Mouse (Mus musculus) liver, embryonic 14.5 days (tissue): Measurements from ENCODE around the gene Tmem132e. TPM values are rescaled to one million over a fixed set of nuclear protein-coding genes. Genes with fewer than 3 reads are reported as not detected.

Experiments used
- ATAC-seq: fragments of 200-750 bp; cut with Nextera tagmentation; 2 replicates; pipeline ENCODE4 v1.8.0; 2017; ENCODE audit warnings: moderate number of reproducible peaks, mild to moderate bottlenecking, moderate library complexity; ENCODE audit not compliant: insufficient read depth
- DNase-seq, 3 experiments: peaks; one replicate each; pipeline ENCODE4 v3.0.0-alpha.2; 2012 to 2013; ENCODE audit warnings: low read depth in 3 of 3, low spot score in 3 of 3
- H3K27ac ChIP-seq: fragments of 300-500 bp; sonication (generic); 2 replicates; pipeline ENCODE4 v1.5.1; 2014; ENCODE audit warnings: moderate library complexity, mild to moderate bottlenecking, control low read depth, inconsistent platforms
- H3K27me3 ChIP-seq: fragments of 300-500 bp; sonication (generic); 2 replicates; pipeline ENCODE4 v1.6.1; 2014; ENCODE audit warnings: mild to moderate bottlenecking, low read length, moderate library complexity; ENCODE audit not compliant: control insufficient read depth, insufficient read depth
- H3K36me3 ChIP-seq: fragments of 300-500 bp; sonication (generic); replicated peaks from 2 replicates; pipeline ENCODE4 v1.6.1; 2014; ENCODE audit warnings: low read depth; ENCODE audit not compliant: control insufficient read depth, insufficient read depth
- H3K4me1 ChIP-seq, 2 experiments: fragments of 200-500 bp in 1 of 2; fragments of 300-500 bp in 1 of 2; sonication (generic) in 1 of 2; replicated peaks; 2 replicates each; pipeline ENCODE4 v1.6.1; 2012 to 2014; ENCODE audit warnings: antibody characterized with exemption in 1 of 2, inconsistent platforms in 1 of 2, low read length in 1 of 2; ENCODE audit not compliant: control insufficient read depth in 2 of 2, insufficient read depth in 2 of 2
- H3K4me2 ChIP-seq: fragments of 300-500 bp; sonication (generic); 2 replicates; pipeline ENCODE4 v1.6.1; 2014; ENCODE audit warnings: low read depth, mild to moderate bottlenecking, control low read depth, moderate library complexity
- H3K4me3 ChIP-seq, 2 experiments: fragments of 200-500 bp in 1 of 2; fragments of 300-500 bp in 1 of 2; sonication (generic) in 1 of 2; 2 replicates each; pipeline ENCODE4 v1.5.1; 2012 to 2014; ENCODE audit warnings: low read depth in 2 of 2, low read length in 2 of 2, mild to moderate bottlenecking in 2 of 2, control low read depth in 1 of 2, inconsistent platforms in 1 of 2, moderate library complexity in 1 of 2; ENCODE audit not compliant: insufficient read depth in 1 of 2
- H3K9ac ChIP-seq: fragments of 300-500 bp; sonication (generic); replicated peaks from 2 replicates; pipeline ENCODE4 v1.6.1; 2014; ENCODE audit warnings: mild to moderate bottlenecking, control low read depth, moderate library complexity
- H3K9me3 ChIP-seq: fragments of 300-500 bp; sonication (generic); 2 replicates; pipeline ENCODE4 v1.6.1; 2016; ENCODE audit warnings: low read length, mixed read lengths; ENCODE audit not compliant: control insufficient read depth
- CTCF ChIP-seq: IDR thresholded peaks from 2 replicates; pipeline ENCODE4 v1.5.1; 2016; ENCODE audit warnings: antibody characterized with exemption, low read depth, control low read depth
- EP300 ChIP-seq: IDR thresholded peaks from 2 replicates; pipeline ENCODE4 v1.6.1; 2016; ENCODE audit warnings: antibody characterized with exemption, low read depth
- WGBS: fragments of 180-500 bp; shearing (Covaris S2); extraction: QIAGEN DNeasy Blood & Tissue Kit; methylation state at CpG from one replicate; pipeline ENCODE4 v1.1.7; 2014; ENCODE audit not compliant: insufficient replicate concordance; 5-methylcytosine and 5-hydroxymethylcytosine counted together
- polyA plus RNA-seq, 2 experiments: library from polyadenylated mRNA; depleted of rRNA in 1 of 2; stranded (reverse) in 1 of 2; unstranded in 1 of 2; fragments of >200 nt; fragmentation: Nextera tagmentation in 1 of 2; extraction: Ambion mirVana in 1 of 2; gene quantifications; 2 replicates each; pipeline versions ENCODE4 v1.2.1 to v1.2.3; 2012 to 2014

The Tmem132e gene
- polyA plus RNA-seq (2012; rRNA removed): 0.22 and 0.26 TPM in 2 replicates
- polyA plus RNA-seq (2014; fragmentation: Nextera tagmentation; extraction: Ambion mirVana): 0.09 and 0.18 TPM in 2 replicates

- DNase-seq: no peak
- Histone ChIP-seq H3K27me3 (peaks cover 57% of the 10 kb centered on the region), H3K4me1 (no peaks in the 10 kb centered on the region), H3K36me3 (no peaks in the 10 kb centered on the region), H3K4me2 (peak within 1 kb of the TSS; percentile 32), H3K4me3 (peak within 1 kb of the TSS in 1 of 2 experiments; percentile 26; a peak in 2 of 4 replicates), H3K27ac (no peak within 1 kb of the TSS), H3K9ac (no peak within 1 kb of the TSS), H3K9me3 (no peaks in the 10 kb centered on the region)
- TF ChIP-seq CTCF: no peak
- no peak for TF ChIP-seq EP300
- ATAC-seq: no peak
- WGBS: 1% methylated on average over 80 of the region's 88 CpGs
Measured at GRCm38 (mm10) chr11:82388371-82389313, at the start of gene Tmem132e. Tmem132e (plus strand) TSS chr11:82388900.

GRCm38 (mm10) chr11:82339921-82340401 is 48.7 kb upstream of the Tmem132e start:
- no peak overlapping the region for H3K4me3 ChIP-seq
- 3% methylated on average over 7 of the region's 7 CpGs for WGBS
- no peak for DNase-seq
- no peak overlapping the region for H3K4me2 ChIP-seq
- H3K9me3 ChIP-seq: no peaks in the 10 kb centered on the region
- ATAC-seq: 0 out of 2 replicates have a peak, but pooled peaks have one; percentile 50
- no peaks in the 10 kb centered on the region for H3K27me3 ChIP-seq
- no peak overlapping the region for H3K27ac ChIP-seq
- no peaks in the 10 kb centered on the region for H3K36me3 ChIP-seq
- TF ChIP-seq CTCF (no peak), EP300 (no peak)
- H3K9ac ChIP-seq: no peak overlapping the region
- H3K4me1 ChIP-seq: 0 out of 4 replicates have a peak, but pooled peaks cover 0 to 5% of the 10 kb centered on the region in 2 experiments

GRCm38 (mm10) chr11:82340416-82340815 is 48.3 kb upstream of the Tmem132e start:
- ATAC-seq (no peak), DNase-seq (no peak)
- no peak for TF ChIP-seq CTCF
- TF ChIP-seq EP300: no peak
- H3K4me2 ChIP-seq: no peak overlapping the region
- 0 out of 4 replicates have a peak, but pooled peaks cover 0 to 5% of the 10 kb centered on the region in 2 experiments for H3K4me1 ChIP-seq
- WGBS: 16% methylated on average over 6 of the region's 6 CpGs
- no peaks in the 10 kb centered on the region for H3K9me3 ChIP-seq
- H3K9ac ChIP-seq: no peak overlapping the region
- H3K27ac ChIP-seq: no peak overlapping the region
- no peaks in the 10 kb centered on the region for H3K27me3 ChIP-seq
- no peak overlapping the region for H3K4me3 ChIP-seq
- H3K36me3 ChIP-seq: no peaks in the 10 kb centered on the region

- H3K9ac ChIP-seq: no peak overlapping the region
- H3K4me3 ChIP-seq: no peak overlapping the region
- ATAC-seq (no peak; the same call in 1 of the 2 replicates), DNase-seq (no peak)
- H3K4me2 ChIP-seq: no peak overlapping the region
- WGBS: 10% methylated on average over 2 of the region's 2 CpGs
- TF ChIP-seq CTCF: no peak
- TF ChIP-seq EP300: no peak
- H3K9me3 ChIP-seq: no peaks in the 10 kb centered on the region
- H3K27ac ChIP-seq: no peak overlapping the region
- H3K4me1 ChIP-seq: 0 out of 4 replicates have a peak, but pooled peaks cover 0 to 5% of the 10 kb centered on the region in 2 experiments
- no peaks in the 10 kb centered on the region for H3K36me3 ChIP-seq
- no peaks in the 10 kb centered on the region for H3K27me3 ChIP-seq
Measured at GRCm38 (mm10) chr11:82340900-82341299, 47.8 kb upstream of the Tmem132e start.

GRCm38 (mm10) chr11:82351039-82351438 is 37.7 kb upstream of the Tmem132e start:
- 64% methylated on average over 10 of the region's 10 CpGs for WGBS
- no peak overlapping the region for H3K4me3 ChIP-seq

More at GRCm38 (mm10) chr11:82351039-82351438, 37.7 kb upstream of the Tmem132e start:
- DNase-seq: no peak
- ATAC-seq: no peak
- no peaks in the 10 kb centered on the region for H3K36me3 ChIP-seq
- no peak overlapping the region for H3K27ac ChIP-seq
- H3K4me1 ChIP-seq: no peaks in the 10 kb centered on the region
- no peak for TF ChIP-seq EP300
- TF ChIP-seq CTCF: no peak
- H3K4me2 ChIP-seq: no peak overlapping the region
- H3K9ac ChIP-seq: no peak overlapping the region
- no peaks in the 10 kb centered on the region for H3K9me3 ChIP-seq
- no peaks in the 10 kb centered on the region for H3K27me3 ChIP-seq
